Mouse (Mus musculus) C2C12 (cell line): ENCODE results near the gene Stk31.

ENCODE experiments used
- CTCF ChIP-seq: IDR thresholded peaks from one replicate; pipeline ENCODE4 v1.5.1; 2011; ENCODE audit not compliant: control insufficient read depth, insufficient read depth, insufficient read length
- FOSL1 ChIP-seq: IDR thresholded peaks from one replicate; pipeline ENCODE4 v1.8.0; 2011; ENCODE audit warnings: mild to moderate bottlenecking, low read length; ENCODE audit not compliant: poor library complexity, insufficient read depth, severe bottlenecking

DNA sequence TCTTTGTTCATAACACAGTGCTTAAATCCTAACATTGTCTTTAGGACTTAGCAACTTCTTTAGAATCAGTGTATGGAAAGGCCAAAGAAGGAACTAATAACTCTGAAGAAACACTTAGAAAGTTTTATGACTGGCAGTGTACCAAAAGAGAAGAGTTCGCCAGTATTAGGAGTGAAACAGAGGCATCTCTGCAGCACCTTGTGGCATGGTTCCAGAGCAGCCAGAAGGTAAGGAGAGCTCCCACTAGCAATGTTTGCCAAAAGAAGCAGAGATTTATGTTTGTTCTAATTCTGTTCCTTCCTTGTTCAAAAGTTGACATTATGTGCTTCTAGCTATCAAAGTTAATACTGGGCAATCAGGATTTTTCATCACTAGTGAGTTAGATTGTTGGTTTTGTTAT, 41.9 kb downstream of the Stk31 start:
- TF ChIP-seq FOSL1, result no peak
- no peak for TF ChIP-seq CTCF
